Mouse (Mus musculus) neutrophil, adult 83 days (primary cell): ENCODE measurements around the gene Vmn2r70. TPM values are rescaled to one million over a fixed set of nuclear protein-coding genes. Genes with fewer than 3 reads are reported as not detected.

Experiments used
- total RNA-seq, 2 experiments: library from RNA; stranded (reverse); gene quantifications; one replicate each; pipeline ENCODE4 v1.2.4; 2023

Gene Vmn2r70
- not detected for total RNA-seq

GRCm38 (mm10) chr7:85569092-85569491 is at the start of gene Vmn2r70:
TSS of gene Vmn2r70 (minus strand) at chr7:85569192.

GRCm38 (mm10) chr7:85562787-85563186 is 6.2 kb downstream of the Vmn2r70 start, which contains the start of gene Vmn2r71:
TSS of gene Vmn2r71 (plus strand) at chr7:85563087.

Other genes with a start within 250 kb of the Vmn2r70 start
- not detected for gene Vmn2r69, start 153.3 kb downstream of the Vmn2r70 start, total RNA-seq
- not detected for gene Vmn2r71, start 6.1 kb downstream of the Vmn2r70 start, total RNA-seq
- not detected for gene Vmn2r72, start 185.9 kb upstream of the Vmn2r70 start, total RNA-seq